Mouse (Mus musculus): ENCODE data around the gene Mettl21e. TPM values are rescaled to one million over a fixed set of nuclear protein-coding genes. Genes with fewer than 3 reads are reported as not detected.

Mettl21e gene
- polyA plus RNA-seq (2014; fragmentation: Illumina TruSeq; extraction: RNeasy Lipid Tissue Mini Kit (QIAGEN cat#74804); ENCODE audit: low read depth, low replicate concordance), result not detected

DNA sequence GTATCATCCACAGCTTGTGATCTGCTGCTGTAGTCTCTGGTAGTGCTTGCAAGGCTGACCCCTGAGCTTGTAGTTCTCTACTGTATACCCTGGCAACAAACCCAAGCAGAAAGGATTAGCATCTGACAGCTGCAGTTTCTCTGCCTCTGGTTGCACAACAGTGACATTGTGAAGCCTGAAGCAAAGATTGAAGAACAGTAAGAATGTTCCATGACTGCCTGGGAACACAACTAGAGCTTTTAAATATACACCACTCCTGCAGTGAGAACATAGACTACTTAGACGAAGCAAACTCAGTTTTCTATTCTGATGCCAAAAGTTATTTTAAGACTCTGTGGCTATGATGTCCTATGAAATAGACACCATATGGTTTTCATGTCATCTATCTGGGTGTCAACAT lies at the start of gene Mettl21e:
Gene Mettl21e (minus strand): TSS at position 86 of the 400 bp plus-strand sequence.

Other genes starting within 250 kb of the Mettl21e start
- gene Mettl21c, start 198.9 kb downstream of the Mettl21e start, polyA plus RNA-seq (2014; fragmentation: Illumina TruSeq; extraction: RNeasy Lipid Tissue Mini Kit (QIAGEN cat#74804); ENCODE audit: low read depth, low replicate concordance), result not detected
- 0.25 TPM for gene Gm8251, start 157.0 kb downstream of the Mettl21e start, polyA plus RNA-seq (2014; fragmentation: Illumina TruSeq; extraction: RNeasy Lipid Tissue Mini Kit (QIAGEN cat#74804); ENCODE audit: low read depth, low replicate concordance)
- 10.4 TPM for gene Tex30, start 116.5 kb downstream of the Mettl21e start, polyA plus RNA-seq (2014; fragmentation: Illumina TruSeq; extraction: RNeasy Lipid Tissue Mini Kit (QIAGEN cat#74804); ENCODE audit: low read depth, low replicate concordance)
- 12.2 TPM for gene Kdelc1, start 100.2 kb downstream of the Mettl21e start, polyA plus RNA-seq (2014; fragmentation: Illumina TruSeq; extraction: RNeasy Lipid Tissue Mini Kit (QIAGEN cat#74804); ENCODE audit: low read depth, low replicate concordance)
- gene Bivm, start 100.0 kb downstream of the Mettl21e start, polyA plus RNA-seq (2014; fragmentation: Illumina TruSeq; extraction: RNeasy Lipid Tissue Mini Kit (QIAGEN cat#74804); ENCODE audit: low read depth, low replicate concordance), result 17.1 TPM
- 14.4 TPM for gene Ercc5, start 71.2 kb downstream of the Mettl21e start, polyA plus RNA-seq (2014; fragmentation: Illumina TruSeq; extraction: RNeasy Lipid Tissue Mini Kit (QIAGEN cat#74804); ENCODE audit: low read depth, low replicate concordance)